Mouse (Mus musculus) left cerebral cortex, postnatal 36 days (tissue): ENCODE measurements around the gene Elmod3. TPM values are rescaled to one million over a fixed set of nuclear protein-coding genes. Genes with fewer than 3 reads are reported as not detected.

Experiments
- DNase-seq, 2 experiments: peaks; one replicate each; pipeline ENCODE4 v3.0.0; 2021 to 2022; ENCODE audit warnings: low spot score in 2 of 2, mixed read lengths in 1 of 2
- intact Hi-C: fragments of 180-260 bp; cut with DNase I; formaldehyde crosslinking; loops from one replicate; pipeline ENCODE4 v1.15.1; 2025
- total RNA-seq, 2 experiments: library from RNA; stranded (reverse); gene quantifications; 2 replicates each; pipeline ENCODE4 v1.2.3; 2021

Elmod3 gene
- 10 to 100 TPM; 19.7 to 19.9 TPM for total RNA-seq

DNA sequence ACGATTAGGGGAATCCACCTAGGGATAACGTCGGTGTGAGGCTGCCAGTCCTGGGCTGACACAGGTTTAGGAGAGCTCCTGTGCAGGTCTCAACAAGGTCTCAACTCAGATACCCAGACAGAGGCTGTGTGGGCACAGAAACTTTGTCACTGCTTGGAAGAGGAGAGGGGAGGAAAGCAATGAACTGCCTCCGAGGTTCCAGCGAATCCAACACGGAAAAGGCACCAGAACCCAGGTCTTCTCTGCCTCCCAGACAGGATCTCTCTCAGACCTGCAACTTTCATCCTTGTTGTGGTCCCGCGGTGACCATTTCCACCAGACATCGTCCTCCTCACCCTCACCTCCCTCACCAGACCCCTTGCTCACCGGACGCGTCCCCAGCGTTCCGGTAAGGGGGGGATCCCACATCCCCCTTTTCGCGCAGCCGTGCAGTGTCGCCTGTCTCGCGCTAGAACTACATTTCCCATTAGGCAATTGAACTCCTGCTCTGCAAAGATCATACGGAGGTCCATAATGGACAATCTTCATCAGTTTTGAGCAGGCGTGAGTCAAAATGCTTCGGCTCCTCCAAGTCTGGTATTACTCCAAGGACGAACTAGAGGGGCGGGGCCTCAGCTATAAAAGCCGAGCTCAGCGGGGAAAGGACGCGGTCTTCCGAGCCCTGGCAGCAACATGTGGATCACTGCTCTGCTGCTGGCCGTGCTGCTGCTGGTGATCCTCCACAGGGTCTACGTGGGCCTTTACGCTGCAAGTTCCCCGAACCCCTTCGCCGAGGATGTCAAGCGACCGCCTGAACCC is at the start of gene Elmod3, which contains the start of gene Retsat:
Gene Elmod3, minus strand, starts transcription at position 458 of the 798 bp plus-strand sequence.
Gene Retsat, plus strand, starts transcription at position 520 of the 798 bp plus-strand sequence.
- DNase-seq, result peak; percentile 87 to 88
- intact Hi-C loops, result loop anchor here (1.0 kb wide), 1 partner anchor 18 kb away; the partner anchor contains the start of gene Tgoln1

DNA sequence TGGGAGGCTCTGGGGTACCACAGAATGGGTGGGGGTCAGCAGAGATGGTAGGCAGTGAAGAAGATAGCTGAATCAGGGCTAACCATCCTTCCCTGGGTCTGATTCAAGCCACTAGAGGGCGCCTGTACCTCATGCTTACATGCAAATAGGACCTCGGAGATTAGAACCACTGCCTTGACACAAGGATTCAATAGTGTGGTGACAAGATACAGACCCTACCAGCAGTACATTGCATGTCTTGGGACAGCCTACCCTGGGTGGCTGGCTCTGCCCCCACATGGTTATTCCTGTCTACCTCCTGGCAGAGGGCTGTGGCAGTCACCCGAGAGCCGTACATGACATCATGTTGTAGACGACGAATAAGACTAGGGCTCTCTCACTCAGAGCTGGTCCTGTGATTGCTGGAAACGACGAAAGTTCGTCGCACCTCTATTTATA is 49.2 kb upstream of the Elmod3 start:
- intact Hi-C loops, result loop anchor here (1.0 to 5.0 kb wide), 3 partner anchors 142 to 580 kb away; partner anchors contain the start of gene Tcf7l1
- peak; percentile 58 to 70 for DNase-seq

DNA sequence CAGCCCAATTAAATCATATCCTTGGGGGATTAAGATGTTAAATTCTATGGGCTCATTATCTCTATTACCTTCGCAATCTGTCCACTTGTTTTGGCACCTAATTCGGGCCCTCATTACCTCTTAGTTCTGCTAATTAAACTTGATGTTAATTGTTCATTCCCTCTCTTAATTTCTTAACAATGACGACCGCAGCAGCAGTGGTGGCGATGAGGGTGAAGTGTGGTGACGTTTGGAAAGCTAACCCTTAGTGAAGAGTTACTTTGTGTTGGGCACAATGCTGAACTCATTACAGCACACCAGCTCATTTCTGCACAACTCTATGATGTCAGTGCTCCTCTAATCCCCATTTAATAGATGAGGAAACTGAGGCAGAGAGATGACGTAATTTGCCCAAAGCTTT is 47.2 kb upstream of the Elmod3 start:
- no peak for DNase-seq
- intact Hi-C loops, result loop anchor here (5.0 kb wide), 2 partner anchors 187 to 582 kb away; no protein-coding TSS in a partner anchor

- intact Hi-C loops, result no loop called here
- no peak for DNase-seq
Measured at GRCm38 (mm10) chr6:72644576-72644975, 46.4 kb upstream of the Elmod3 start.

DNA sequence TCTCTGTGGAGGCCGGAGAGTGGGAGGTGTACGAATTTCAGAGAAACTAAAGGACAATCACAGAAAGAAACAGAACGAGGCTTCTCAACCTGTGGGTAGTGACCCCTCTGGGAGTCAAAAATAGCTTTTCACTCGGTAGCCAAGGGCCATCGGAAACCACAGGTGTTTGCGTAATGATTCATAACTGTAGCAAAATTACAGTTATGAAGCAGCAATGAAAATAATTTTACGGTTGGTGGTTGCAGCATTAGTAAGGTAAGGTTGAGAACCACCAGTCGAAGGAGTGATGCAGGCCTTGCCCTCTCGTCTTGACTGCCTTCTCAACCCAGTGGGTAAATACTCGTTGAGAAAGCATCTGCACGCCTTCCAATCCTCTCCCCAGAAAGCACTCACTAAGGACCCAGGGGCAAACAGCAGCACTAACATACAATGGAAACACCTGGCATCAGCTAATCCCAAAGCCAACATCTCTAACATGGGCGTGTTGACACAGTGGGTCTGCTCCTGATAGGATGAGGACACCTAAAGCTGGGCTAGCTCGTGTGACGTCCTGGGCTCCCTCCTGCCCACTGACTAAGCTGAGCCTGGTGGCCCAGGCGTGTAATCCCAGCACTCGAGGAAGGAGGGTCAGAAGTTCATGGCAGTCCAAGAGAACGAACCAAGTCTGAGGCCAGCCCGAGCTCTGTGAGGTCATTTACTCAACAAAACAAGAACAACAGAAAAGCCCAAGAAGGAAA is 43.2 kb upstream of the Elmod3 start:
- DNase-seq, result no peak
- intact Hi-C loops, result no loop called here

DNA sequence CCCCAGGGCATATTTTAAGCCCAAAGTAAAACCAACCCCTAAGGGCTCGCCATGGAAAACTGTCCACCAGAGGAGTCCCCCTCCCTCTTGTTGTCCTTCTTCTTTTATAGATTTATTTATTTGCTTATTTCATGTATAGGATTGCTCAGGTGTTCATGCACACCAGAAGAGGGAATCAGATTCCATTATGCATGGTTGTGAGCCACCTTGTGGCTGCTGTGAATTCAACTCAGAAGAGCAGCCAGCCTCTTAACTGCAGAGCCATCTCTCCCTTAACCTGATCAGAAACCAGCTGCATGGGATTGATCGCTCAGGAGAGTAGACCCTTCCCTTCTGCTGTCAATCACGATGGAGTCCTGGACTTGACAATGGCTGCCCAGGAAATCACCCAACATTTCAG is 38.7 kb upstream of the Elmod3 start:
- intact Hi-C loops, result loop anchor here (5.0 kb wide), 1 partner anchor 190 kb away; no protein-coding TSS in a partner anchor
- DNase-seq, result no peak

- DNase-seq, result peak in 1 of 2 experiments; percentile 47
- intact Hi-C loops, result loop anchor here (5.0 kb wide), 1 partner anchor 191 kb away; no protein-coding TSS in a partner anchor
Measured at GRCm38 (mm10) chr6:72635760-72636431, 37.7 kb upstream of the Elmod3 start.

- no peak for DNase-seq
- intact Hi-C loops, result no loop called here
Measured at GRCm38 (mm10) chr6:72634311-72634710, 36.1 kb upstream of the Elmod3 start.

GRCm38 (mm10) chr6:72631700-72632099 is 33.5 kb upstream of the Elmod3 start:
- intact Hi-C loops, result no loop called here

GRCm38 (mm10) chr6:72630961-72631360 is 32.7 kb upstream of the Elmod3 start:
- DNase-seq, result no peak
- intact Hi-C loops, result no loop called here

More at GRCm38 (mm10) chr6:72631700-72632099, 33.5 kb upstream of the Elmod3 start:
- no peak for DNase-seq

DNA sequence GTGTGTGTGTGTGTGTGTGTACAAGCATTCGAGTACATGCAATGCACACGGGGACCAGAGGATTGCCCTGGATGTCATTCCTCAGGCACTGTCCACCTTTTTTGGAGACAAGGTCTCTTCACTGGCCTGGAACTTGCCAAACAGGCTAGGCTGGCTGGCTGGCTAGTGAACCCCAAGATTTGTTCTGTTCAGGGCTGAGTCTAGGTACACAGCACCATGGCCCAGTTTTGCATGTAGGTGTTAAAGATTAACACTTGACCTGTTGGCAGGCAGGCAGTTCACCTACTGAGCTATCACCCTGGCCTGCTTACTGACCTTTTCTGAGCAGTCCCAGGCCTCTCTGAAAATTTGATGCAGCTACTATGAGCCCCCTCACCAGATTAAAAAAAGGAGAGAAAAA is 32.2 kb upstream of the Elmod3 start:
- intact Hi-C loops, result no loop called here
- DNase-seq, result no peak

DNA sequence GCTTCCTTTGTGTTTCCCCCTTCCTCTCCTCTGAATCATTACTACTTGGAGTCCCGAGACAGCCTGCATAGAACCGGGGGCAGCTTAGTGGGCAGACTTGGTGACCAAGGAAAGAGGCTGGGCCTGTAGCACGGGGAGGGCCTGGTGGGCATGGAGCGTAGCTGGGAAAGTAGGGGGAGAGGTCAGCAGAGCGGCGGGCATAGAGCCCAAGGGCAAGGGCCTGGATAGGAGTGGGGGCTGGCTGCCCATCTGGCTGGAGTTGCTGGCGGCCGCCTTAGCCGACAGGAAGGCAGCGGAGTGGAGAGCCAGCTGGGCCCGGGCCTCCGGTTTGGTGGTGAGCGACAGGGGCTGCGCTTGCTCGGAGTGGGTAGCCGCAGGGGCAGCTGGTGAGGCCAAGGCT is 29.1 kb upstream of the Elmod3 start:
- intact Hi-C loops, result no loop called here
- DNase-seq, result no peak

DNA sequence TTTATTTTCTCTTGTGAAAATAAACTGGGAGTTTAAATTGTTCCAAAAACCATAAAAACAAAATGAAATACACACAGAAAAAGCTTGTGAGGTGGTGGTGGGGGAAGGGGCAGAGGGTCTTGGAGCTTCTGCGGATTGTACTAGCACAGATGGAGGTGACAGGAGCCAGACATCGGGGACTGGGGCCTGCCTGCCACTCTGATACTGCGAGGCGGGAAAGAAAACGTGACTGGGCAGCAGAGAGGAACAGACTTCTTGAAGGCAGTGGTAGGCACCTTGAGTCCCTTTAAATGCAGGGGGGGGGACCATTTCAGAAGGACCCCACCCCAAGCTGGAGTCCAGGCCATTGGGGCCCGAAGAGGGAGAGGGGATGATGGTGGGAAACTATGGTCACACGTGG is 28.2 kb upstream of the Elmod3 start:
- DNase-seq, result no peak
- intact Hi-C loops, result no loop called here

DNA sequence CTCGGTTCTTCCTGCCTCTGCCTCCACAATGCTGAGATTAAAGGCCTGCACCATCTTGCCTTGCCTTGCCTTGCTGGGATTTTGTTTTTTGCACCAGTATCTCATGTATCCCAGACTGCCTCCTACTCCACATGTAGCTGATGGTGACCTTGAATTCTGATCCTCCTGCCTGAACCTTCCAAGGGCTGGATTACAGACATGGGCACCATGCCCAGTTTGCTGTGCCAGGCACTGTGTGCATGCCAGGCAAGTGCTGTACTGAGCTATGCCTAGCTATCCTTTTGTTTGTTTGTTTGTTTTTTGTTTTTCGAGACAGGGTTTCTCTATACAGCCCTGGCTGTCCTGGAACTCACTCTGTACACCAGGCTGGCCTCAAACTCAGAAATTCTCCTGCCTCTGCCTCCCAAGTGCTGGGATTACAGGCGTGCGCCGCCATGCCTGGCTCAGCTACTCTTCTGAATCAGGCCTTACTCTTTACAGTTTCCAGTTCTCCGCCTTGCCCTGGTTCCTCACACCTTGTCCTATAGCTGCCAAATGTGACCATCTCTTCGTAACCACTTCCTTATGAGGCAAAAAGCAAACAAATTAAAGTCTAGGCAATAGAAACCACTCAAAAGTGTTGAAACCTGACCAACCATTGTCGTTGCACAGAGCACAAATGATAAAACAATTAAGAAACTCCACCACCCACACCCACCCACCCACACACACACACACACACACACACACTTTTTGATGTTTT is 25.6 kb upstream of the Elmod3 start:
- intact Hi-C loops, result no loop called here
- DNase-seq, result no peak

GRCm38 (mm10) chr6:72622917-72623316 is 24.7 kb upstream of the Elmod3 start:
- intact Hi-C loops, result no loop called here
- no peak for DNase-seq

- intact Hi-C loops, result no loop called here
- DNase-seq, result no peak
Measured at GRCm38 (mm10) chr6:72620920-72621319, 22.7 kb upstream of the Elmod3 start.

DNA sequence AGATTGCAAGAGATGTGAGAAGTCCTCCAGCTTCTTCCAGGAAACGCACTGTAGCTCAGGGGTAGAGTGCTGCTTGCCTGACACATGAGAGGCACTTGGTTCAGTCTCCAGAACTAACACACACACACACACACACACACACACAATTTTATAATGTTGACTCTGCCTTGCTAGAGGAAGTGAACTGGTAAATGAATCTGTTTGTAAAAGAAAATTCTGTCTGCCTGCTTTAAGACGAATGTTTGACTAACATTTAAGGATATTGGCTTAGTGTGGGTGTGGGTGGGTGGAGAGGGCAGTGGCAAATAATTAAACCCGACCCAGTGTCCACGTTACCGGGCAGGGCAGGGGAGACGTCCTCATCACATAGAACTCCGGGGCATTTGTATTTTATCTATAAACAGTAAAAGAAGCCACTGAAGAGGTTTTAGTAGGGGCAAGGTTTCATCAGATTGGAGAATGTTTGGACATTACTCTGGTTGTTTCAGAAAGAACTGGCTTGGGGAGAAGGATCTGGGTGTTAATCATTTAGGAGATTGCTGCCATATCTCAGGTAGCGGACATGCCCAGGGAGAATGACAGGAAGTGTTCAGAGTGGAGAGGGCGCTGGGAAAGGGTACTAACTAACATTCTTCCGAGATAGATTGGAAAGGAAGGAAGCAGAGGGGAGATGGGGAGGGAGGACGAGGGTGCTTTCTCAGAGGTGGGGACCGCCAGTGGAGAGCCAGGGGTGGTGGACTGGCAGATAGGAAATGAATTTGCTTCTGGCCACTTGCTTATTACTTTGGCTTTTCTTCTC is 21.7 kb upstream of the Elmod3 start:
- intact Hi-C loops, result loop anchor here (5.0 kb wide), 1 partner anchor 282 kb away; no protein-coding TSS in a partner anchor
- DNase-seq, result no peak

DNA sequence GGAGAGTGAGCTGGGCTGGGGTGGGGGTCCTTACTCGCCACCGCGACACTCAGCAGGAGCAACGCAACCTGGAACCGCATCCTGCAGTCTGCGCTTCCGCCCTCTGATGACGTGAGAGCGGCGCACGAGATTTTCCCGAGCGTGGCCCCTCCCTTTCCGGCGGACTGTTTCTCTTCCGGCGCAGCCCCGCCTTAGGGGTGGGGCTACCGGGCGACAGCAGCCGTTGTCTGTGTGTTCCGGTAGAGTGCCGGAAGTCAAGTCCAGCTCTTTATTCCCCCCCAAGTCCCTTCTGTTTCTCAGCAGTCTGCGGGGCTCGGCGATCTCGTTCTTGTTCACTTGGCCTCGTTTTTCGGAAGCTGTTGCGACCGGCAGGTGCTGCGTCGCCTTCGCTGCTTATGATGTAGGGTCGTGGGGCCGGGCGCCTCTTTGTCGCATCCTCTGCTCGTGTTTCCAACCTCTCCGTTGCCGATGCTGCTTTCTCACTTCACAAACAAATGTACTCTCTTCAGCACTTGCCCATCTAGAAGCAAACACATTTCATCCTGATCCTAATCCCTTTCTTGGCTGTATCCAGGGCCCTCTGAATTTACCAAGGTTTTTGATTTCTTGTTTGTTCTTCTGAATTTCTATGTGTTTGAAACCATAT is 18.6 kb upstream of the Elmod3 start, which contains the start of gene Tgoln1:
Gene Tgoln1, minus strand, starts transcription at position 358 of the 646 bp plus-strand sequence.
- intact Hi-C loops, result loop anchor here (1.0 to 5.0 kb wide), 2 partner anchors 18 to 286 kb away; partner anchors contain the start of genes Elmod3 and Retsat

More for the DNA sequence above, 18.6 kb upstream of the Elmod3 start, which contains the start of gene Tgoln1:
- DNase-seq, result peak; percentile 93
